Mouse (Mus musculus) small intestine, adult 2 months (tissue): ENCODE data around the gene Pepd. TPM values are rescaled to one million over a fixed set of nuclear protein-coding genes. Genes with fewer than 3 reads are reported as not detected.

ENCODE experiments used
- H3K27ac ChIP-seq: fragments of 200-500 bp; 2 replicates; pipeline ENCODE4 v1.5.1; 2012; ENCODE audit warnings: low read depth, low read length, control low read depth, inconsistent platforms; ENCODE audit not compliant: insufficient read depth
- H3K27me3 ChIP-seq: fragments of 200-500 bp; 2 replicates; pipeline ENCODE4 v1.6.1; 2012; ENCODE audit warnings: mild to moderate bottlenecking, moderate library complexity, low read length, inconsistent platforms; ENCODE audit not compliant: control insufficient read depth, insufficient read depth
- H3K36me3 ChIP-seq: fragments of 200-500 bp; 2 replicates; pipeline ENCODE4 v1.6.1; 2012; ENCODE audit warnings: mild to moderate bottlenecking, low read length, control low read depth, inconsistent platforms; ENCODE audit not compliant: control insufficient read depth, insufficient read depth
- H3K4me1 ChIP-seq: fragments of 200-500 bp; 2 replicates; pipeline ENCODE4 v1.6.1; 2012; ENCODE audit warnings: low read length, inconsistent platforms, mixed read lengths; ENCODE audit not compliant: control insufficient read depth, insufficient read depth, insufficient read length
- H3K4me3 ChIP-seq: fragments of 200-500 bp; 2 replicates; pipeline ENCODE4 v1.5.1; 2012; ENCODE audit warnings: low read depth, mild to moderate bottlenecking, control low read depth, inconsistent platforms, low read length, moderate library complexity
- CTCF ChIP-seq: fragments of 200-500 bp; IDR thresholded peaks from 2 replicates; pipeline ENCODE4 v1.5.1; 2012; ENCODE audit warnings: low read depth, mild to moderate bottlenecking, control low read depth, inconsistent platforms, low read length, moderate library complexity, mixed read lengths; ENCODE audit not compliant: insufficient replicate concordance, insufficient read length; ENCODE audit errors: extremely low read depth
- POLR2A ChIP-seq: fragments of 200-500 bp; IDR thresholded peaks from 2 replicates; pipeline ENCODE4 v1.6.1; 2012; ENCODE audit warnings: low read depth, mild to moderate bottlenecking, control low read depth, inconsistent platforms, low read length, moderate library complexity
- WGBS: fragments of 180-500 bp; shearing (Covaris S2); methylation state at CpG from one replicate; pipeline ENCODE4 v1.1.7; 2018; 5-methylcytosine and 5-hydroxymethylcytosine counted together
- polyA plus RNA-seq: library from polyadenylated mRNA; depleted of rRNA; stranded (reverse); fragments of >200 nt; gene quantifications from 2 replicates; pipeline ENCODE4 v1.2.3, GENCODE M21; 2012; rRNA removed

Pepd gene
- polyA plus RNA-seq, result 193 and 1,106 TPM in 2 replicates

- H3K4me3 ChIP-seq, result peak within 1 kb of the TSS; percentile 89
- no peak for TF ChIP-seq CTCF
- TF ChIP-seq POLR2A, result peak; percentile 72
- H3K27ac ChIP-seq, result peak within 1 kb of the TSS; percentile 90
- H3K27me3 ChIP-seq, result no peaks in the 10 kb centered on the region
- H3K4me1 ChIP-seq, result peaks cover 25% of the 10 kb centered on the region
- 6% methylated on average over 44 of the region's 44 CpGs for WGBS
- H3K36me3 ChIP-seq, result 0 out of 2 replicates have a peak, but pooled peaks cover 4% of the 10 kb centered on the region
Observed at GRCm38 (mm10) chr7:34911919-34912897, at the start of gene Pepd. Pepd (plus strand) TSS chr7:34912379.

DNA sequence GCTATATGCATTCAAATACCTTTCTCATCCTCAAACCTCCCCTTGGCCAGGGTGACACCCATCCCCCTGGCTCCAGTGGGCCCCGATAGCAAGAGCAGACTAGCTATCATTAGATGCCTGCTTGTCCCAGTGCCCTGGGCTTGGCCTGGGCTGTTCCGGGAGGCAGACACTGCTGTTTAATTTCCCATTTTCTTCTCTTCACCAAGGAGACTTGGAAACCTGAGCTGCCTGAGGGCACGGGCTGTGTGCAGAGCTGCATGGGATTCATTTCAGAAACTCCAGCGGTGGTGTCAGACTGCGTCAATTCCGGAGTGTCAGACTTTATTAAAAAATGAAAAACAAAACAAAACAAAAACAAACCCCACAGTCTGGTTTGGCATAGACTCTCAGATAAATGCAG lies 44.9 kb upstream of the Pepd start:
- WGBS, result 73% methylated on average over 6 of the region's 6 CpGs

GRCm38 (mm10) chr7:34869693-34870092 lies 42.5 kb upstream of the Pepd start:
- Histone ChIP-seq H3K27me3 (no peaks in the 10 kb centered on the region), H3K27ac (no peak overlapping the region), H3K4me3 (no peak overlapping the region), H3K4me1 (no peaks in the 10 kb centered on the region), H3K36me3 (no peaks in the 10 kb centered on the region)
- 80% methylated on average over 13 of the region's 13 CpGs for WGBS
- no peak for TF ChIP-seq CTCF
- TF ChIP-seq POLR2A, result no peak

More for the DNA sequence above, 44.9 kb upstream of the Pepd start:
- H3K27me3 ChIP-seq, result no peaks in the 10 kb centered on the region
- TF ChIP-seq POLR2A (no peak), CTCF (no peak)
- H3K27ac ChIP-seq, result no peak overlapping the region
- no peaks in the 10 kb centered on the region for H3K36me3 ChIP-seq
- no peaks in the 10 kb centered on the region for H3K4me1 ChIP-seq
- H3K4me3 ChIP-seq, result no peak overlapping the region

- WGBS, result 43% methylated on average over 7 of the region's 7 CpGs
- TF ChIP-seq CTCF (peak; percentile 66; the same call in 1 of the 2 replicates), POLR2A (no peak)
- Histone ChIP-seq H3K36me3 (no peaks in the 10 kb centered on the region), H3K4me3 (no peak overlapping the region), H3K27me3 (no peaks in the 10 kb centered on the region), H3K27ac (no peak overlapping the region), H3K4me1 (no peaks in the 10 kb centered on the region)
Observed at GRCm38 (mm10) chr7:34876787-34877186, 35.4 kb upstream of the Pepd start.

GRCm38 (mm10) chr7:34877820-34878219 lies 34.4 kb upstream of the Pepd start:
- no peaks in the 10 kb centered on the region for H3K36me3 ChIP-seq
- 75% methylated on average over 7 of the region's 7 CpGs for WGBS
- H3K27me3 ChIP-seq, result no peaks in the 10 kb centered on the region
- no peak overlapping the region for H3K27ac ChIP-seq
- H3K4me3 ChIP-seq, result no peak overlapping the region
- no peak for TF ChIP-seq POLR2A
- no peak for TF ChIP-seq CTCF
- H3K4me1 ChIP-seq, result no peaks in the 10 kb centered on the region

DNA sequence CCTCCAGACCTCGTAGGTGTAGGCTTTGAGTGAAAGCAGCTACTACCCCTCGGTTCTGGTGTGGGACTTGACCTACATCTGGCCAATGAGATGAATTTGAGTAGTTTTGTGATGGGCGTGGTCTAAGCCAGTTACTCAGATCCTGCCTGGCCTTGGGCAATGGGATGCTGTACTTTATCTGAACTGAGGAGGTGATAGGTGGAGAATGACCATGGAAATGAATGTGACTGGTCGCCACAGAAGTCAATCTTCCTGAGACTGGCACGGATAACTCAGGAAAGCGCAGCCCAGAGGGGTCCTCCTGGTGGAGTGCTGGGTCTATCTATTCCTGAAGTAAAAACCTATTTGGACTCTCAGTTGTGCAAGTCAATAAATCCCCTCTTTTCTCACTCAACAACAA lies 23.7 kb upstream of the Pepd start:
- WGBS, result 73% methylated on average over 6 of the region's 6 CpGs
- TF ChIP-seq CTCF (no peak), POLR2A (no peak)
- no peaks in the 10 kb centered on the region for H3K27me3 ChIP-seq
- H3K4me1 ChIP-seq, result no peaks in the 10 kb centered on the region
- no peaks in the 10 kb centered on the region for H3K36me3 ChIP-seq
- H3K27ac ChIP-seq, result no peak overlapping the region
- H3K4me3 ChIP-seq, result no peak overlapping the region

DNA sequence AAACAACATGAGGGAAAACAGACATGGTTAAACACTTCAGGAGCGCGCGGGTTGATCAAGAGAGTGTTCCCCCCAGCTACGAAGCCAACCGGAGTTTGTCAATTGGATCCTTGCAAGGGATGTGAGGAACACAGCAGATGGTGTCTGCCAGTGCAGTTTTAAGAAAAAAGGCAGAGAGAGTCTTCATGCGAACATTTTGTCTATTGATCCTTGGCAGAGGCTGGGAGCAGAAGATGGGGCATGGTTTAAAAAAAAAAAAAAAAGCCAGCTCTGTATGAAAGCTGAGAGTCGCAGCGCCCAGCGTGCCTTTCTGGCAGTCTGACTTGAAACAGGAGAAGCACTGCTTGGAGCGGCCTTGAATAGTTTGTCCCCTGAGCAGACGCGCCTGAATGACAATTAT lies 23.3 kb upstream of the Pepd start:
- Histone ChIP-seq H3K27ac (no peak overlapping the region), H3K27me3 (no peaks in the 10 kb centered on the region), H3K4me1 (no peaks in the 10 kb centered on the region), H3K36me3 (no peaks in the 10 kb centered on the region), H3K4me3 (no peak overlapping the region)
- WGBS, result 78% methylated on average over 12 of the region's 12 CpGs
- TF ChIP-seq POLR2A (no peak), CTCF (no peak)
